Mouse (Mus musculus) embryonic facial prominence, embryonic 15.5 days (tissue): ENCODE data around the gene Vps53. TPM values are rescaled to one million over a fixed set of nuclear protein-coding genes. Genes with fewer than 3 reads are reported as not detected.

ENCODE experiments used
- ATAC-seq: fragments of 200-750 bp; cut with Nextera tagmentation; 2 replicates; pipeline ENCODE4 v1.8.0; 2017; ENCODE audit warnings: low read depth, moderate TSS enrichment; ENCODE audit not compliant: insufficient number of reproducible peaks, low FRiP score, low TSS enrichment
- H3K27ac ChIP-seq: fragments of 300-500 bp; sonication (generic); replicated peaks from 2 replicates; pipeline ENCODE4 v1.5.1; 2015; ENCODE audit warnings: mild to moderate bottlenecking, inconsistent platforms
- H3K27me3 ChIP-seq: fragments of 300-500 bp; sonication (generic); 2 replicates; pipeline ENCODE4 v1.6.1; 2015; ENCODE audit warnings: inconsistent platforms
- H3K36me3 ChIP-seq: fragments of 300-500 bp; sonication (generic); 2 replicates; pipeline ENCODE4 v1.6.1; 2015; ENCODE audit warnings: mild to moderate bottlenecking, inconsistent platforms
- H3K4me1 ChIP-seq: fragments of 300-500 bp; sonication (generic); 2 replicates; pipeline ENCODE4 v1.6.1; 2015; ENCODE audit warnings: inconsistent platforms
- H3K4me2 ChIP-seq: fragments of 300-500 bp; sonication (generic); replicated peaks from 2 replicates; pipeline ENCODE4 v1.6.1; 2015; ENCODE audit warnings: mild to moderate bottlenecking, inconsistent platforms
- H3K4me3 ChIP-seq: fragments of 300-500 bp; sonication (generic); replicated peaks from 2 replicates; pipeline ENCODE4 v1.5.1; 2015; ENCODE audit warnings: mild to moderate bottlenecking, inconsistent platforms
- H3K9ac ChIP-seq: fragments of 300-500 bp; sonication (generic); 2 replicates; pipeline ENCODE4 v1.6.1; 2015; ENCODE audit warnings: inconsistent platforms
- H3K9me3 ChIP-seq: fragments of 300-500 bp; sonication (generic); replicated peaks from 2 replicates; pipeline ENCODE4 v1.6.1; 2016; ENCODE audit warnings: inconsistent platforms
- WGBS: fragments of 180-500 bp; shearing (Covaris S2); methylation state at CpG from one replicate; pipeline ENCODE4 v1.1.7; 2015; 5-methylcytosine and 5-hydroxymethylcytosine counted together
- polyA plus RNA-seq: library from polyadenylated mRNA; unstranded; fragments of >200 nt; fragmentation: Nextera tagmentation; extraction: Ambion mirVana; gene quantifications from 2 replicates; pipeline ENCODE4 v1.2.1, GENCODE M21; 2015

Gene Vps53
- polyA plus RNA-seq, 1 experiment from 2014 or later, result 40.3 TPM

- Histone ChIP-seq H3K36me3 (peaks cover 39% of the 10 kb centered on the region), H3K4me2 (no peak overlapping the region), H3K9me3 (no peaks in the 10 kb centered on the region), H3K4me1 (no peaks in the 10 kb centered on the region), H3K27me3 (no peaks in the 10 kb centered on the region), H3K9ac (no peak overlapping the region), H3K27ac (no peak overlapping the region), H3K4me3 (no peak overlapping the region)
- no peak for ATAC-seq
- WGBS, result 63% methylated on average over 3 of the region's 3 CpGs
These were observed 41.5 kb downstream of the Vps53 start for GRCm38 (mm10) chr11:76137996-76138395.

GRCm38 (mm10) chr11:76135641-76136437, 43.6 kb downstream of the Vps53 start:
- WGBS, result 81% methylated on average over 7 of the region's 7 CpGs
- Histone ChIP-seq H3K27me3 (no peaks in the 10 kb centered on the region), H3K27ac (no peak overlapping the region), H3K4me2 (no peak overlapping the region), H3K4me3 (no peak overlapping the region), H3K4me1 (no peaks in the 10 kb centered on the region), H3K9ac (no peak overlapping the region), H3K9me3 (no peaks in the 10 kb centered on the region), H3K36me3 (peaks cover 39% of the 10 kb centered on the region)
- no peak for ATAC-seq

- Histone ChIP-seq H3K9me3 (no peaks in the 10 kb centered on the region), H3K27me3 (no peaks in the 10 kb centered on the region), H3K9ac (no peak overlapping the region), H3K4me3 (no peak overlapping the region), H3K36me3 (peaks cover 20% of the 10 kb centered on the region), H3K4me2 (no peak overlapping the region), H3K27ac (no peak overlapping the region), H3K4me1 (peaks cover 3% of the 10 kb centered on the region)
- 73% methylated on average over 5 of the region's 5 CpGs for WGBS
- no peak for ATAC-seq
These were observed 48.6 kb downstream of the Vps53 start for GRCm38 (mm10) chr11:76130859-76131258.

- WGBS, result 25% methylated on average over 8 of the region's 8 CpGs
- Histone ChIP-seq H3K27me3 (no peaks in the 10 kb centered on the region), H3K4me3 (no peak overlapping the region), H3K36me3 (no peaks in the 10 kb centered on the region), H3K4me1 (peaks cover 46% of the 10 kb centered on the region), H3K27ac (peak overlapping the region; percentile 68), H3K4me2 (no peak overlapping the region), H3K9me3 (no peaks in the 10 kb centered on the region), H3K9ac (no peak overlapping the region)
- no peak for ATAC-seq
These were observed 54.1 kb downstream of the Vps53 start for GRCm38 (mm10) chr11:76125386-76125785.

- Histone ChIP-seq H3K9ac (no peak overlapping the region), H3K36me3 (no peaks in the 10 kb centered on the region), H3K9me3 (no peaks in the 10 kb centered on the region), H3K27me3 (no peaks in the 10 kb centered on the region), H3K27ac (peak overlapping the region; percentile 76), H3K4me1 (peaks cover 53% of the 10 kb centered on the region), H3K4me3 (no peak overlapping the region), H3K4me2 (no peak overlapping the region)
- WGBS, result 84% methylated on average over 1 of the region's 1 CpGs
- ATAC-seq, result no peak
These were observed 55.9 kb downstream of the Vps53 start for GRCm38 (mm10) chr11:76123517-76123916.

- no peak for ATAC-seq
- no peak overlapping the region for H3K4me2 ChIP-seq
- H3K27ac ChIP-seq, result peak overlapping the region; percentile 76
- no peaks in the 10 kb centered on the region for H3K9me3 ChIP-seq
- 0 out of 2 replicates have a peak, but pooled peaks cover 6% of the 10 kb centered on the region for H3K36me3 ChIP-seq
- 37% methylated on average over 2 of the region's 2 CpGs for WGBS
- peaks cover 53% of the 10 kb centered on the region for H3K4me1 ChIP-seq
- H3K27me3 ChIP-seq, result no peaks in the 10 kb centered on the region
- H3K4me3 ChIP-seq, result no peak overlapping the region
- no peak overlapping the region for H3K9ac ChIP-seq
These were observed 56.9 kb downstream of the Vps53 start for GRCm38 (mm10) chr11:76122571-76122970.

- H3K4me3 ChIP-seq, result no peak overlapping the region
- WGBS, result 72% methylated on average over 4 of the region's 4 CpGs
- no peaks in the 10 kb centered on the region for H3K9me3 ChIP-seq
- no peak overlapping the region for H3K9ac ChIP-seq
- peaks cover 19% of the 10 kb centered on the region for H3K36me3 ChIP-seq
- H3K27ac ChIP-seq, result 0 out of 2 replicates have a peak overlapping the region, but pooled peaks have one; percentile 4
- no peak for ATAC-seq
- H3K4me2 ChIP-seq, result no peak overlapping the region
- no peaks in the 10 kb centered on the region for H3K27me3 ChIP-seq
- H3K4me1 ChIP-seq, result peaks cover 53% of the 10 kb centered on the region
These were observed 58.4 kb downstream of the Vps53 start for GRCm38 (mm10) chr11:76121086-76121485.

GRCm38 (mm10) chr11:76120407-76120901, 59.0 kb downstream of the Vps53 start:
- Histone ChIP-seq H3K9ac (no peak overlapping the region), H3K4me3 (no peak overlapping the region), H3K4me2 (no peak overlapping the region), H3K27ac (peak overlapping the region; percentile 78), H3K4me1 (peaks cover 46% of the 10 kb centered on the region), H3K36me3 (peaks cover 20% of the 10 kb centered on the region), H3K27me3 (no peaks in the 10 kb centered on the region), H3K9me3 (no peaks in the 10 kb centered on the region)
- peak; percentile 77 for ATAC-seq
- WGBS, result 11% methylated on average over 10 of the region's 10 CpGs

- H3K27ac ChIP-seq, result no peak overlapping the region
- 91% methylated on average over 3 of the region's 3 CpGs for WGBS
- H3K27me3 ChIP-seq, result no peaks in the 10 kb centered on the region
- no peak for ATAC-seq
- H3K4me3 ChIP-seq, result no peak overlapping the region
- no peaks in the 10 kb centered on the region for H3K9me3 ChIP-seq
- H3K4me1 ChIP-seq, result peaks cover 25% of the 10 kb centered on the region
- H3K36me3 ChIP-seq, result peaks cover 15% of the 10 kb centered on the region; the same call in 1 of the 2 replicates
- H3K4me2 ChIP-seq, result no peak overlapping the region
- H3K9ac ChIP-seq, result no peak overlapping the region
These were observed 69.0 kb downstream of the Vps53 start for GRCm38 (mm10) chr11:76110416-76110815.

- Histone ChIP-seq H3K9me3 (no peaks in the 10 kb centered on the region), H3K27me3 (no peaks in the 10 kb centered on the region), H3K36me3 (peaks cover 4% of the 10 kb centered on the region; the same call in 1 of the 2 replicates), H3K4me3 (no peak overlapping the region), H3K4me1 (peaks cover 25% of the 10 kb centered on the region), H3K9ac (no peak overlapping the region), H3K27ac (peak overlapping the region; percentile 84), H3K4me2 (no peak overlapping the region)
- 44% methylated on average over 11 of the region's 11 CpGs for WGBS
- ATAC-seq, result peak; percentile 86
These were observed 72.6 kb downstream of the Vps53 start for GRCm38 (mm10) chr11:76106551-76107496.

GRCm38 (mm10) chr11:76101154-76101553, 78.3 kb downstream of the Vps53 start:
- H3K9me3 ChIP-seq, result no peaks in the 10 kb centered on the region
- H3K27me3 ChIP-seq, result no peaks in the 10 kb centered on the region
- no peak overlapping the region for H3K4me2 ChIP-seq
- 0 out of 2 replicates have a peak overlapping the region, but pooled peaks have one; percentile 14 for H3K27ac ChIP-seq
- H3K4me1 ChIP-seq, result peaks cover 24% of the 10 kb centered on the region
- no peak overlapping the region for H3K4me3 ChIP-seq
- ATAC-seq, result no peak
- H3K9ac ChIP-seq, result no peak overlapping the region
- peaks cover 12% of the 10 kb centered on the region; the same call in 1 of the 2 replicates for H3K36me3 ChIP-seq
